Mouse (Mus musculus): Measurements from ENCODE around the gene Ocln. TPM values are rescaled to one million over a fixed set of nuclear protein-coding genes. Genes with fewer than 3 reads are reported as not detected.
"Not testable (repeated sequence)": the region's sequence is repeated elsewhere in the genome, so short reads cannot be mapped to it uniquely, and the experiment has no call there.

Ocln gene
- total RNA-seq, 1 experiment from 2014 or later: 6.7 TPM

- no peak for DNase-seq
Measured at GRCm38 (mm10) chr13:100543011-100543767, 9.3 kb downstream of the Ocln start.

GRCm38 (mm10) chr13:100536149-100536548 lies 16.4 kb downstream of the Ocln start:
- DNase-seq: no peak

DNA sequence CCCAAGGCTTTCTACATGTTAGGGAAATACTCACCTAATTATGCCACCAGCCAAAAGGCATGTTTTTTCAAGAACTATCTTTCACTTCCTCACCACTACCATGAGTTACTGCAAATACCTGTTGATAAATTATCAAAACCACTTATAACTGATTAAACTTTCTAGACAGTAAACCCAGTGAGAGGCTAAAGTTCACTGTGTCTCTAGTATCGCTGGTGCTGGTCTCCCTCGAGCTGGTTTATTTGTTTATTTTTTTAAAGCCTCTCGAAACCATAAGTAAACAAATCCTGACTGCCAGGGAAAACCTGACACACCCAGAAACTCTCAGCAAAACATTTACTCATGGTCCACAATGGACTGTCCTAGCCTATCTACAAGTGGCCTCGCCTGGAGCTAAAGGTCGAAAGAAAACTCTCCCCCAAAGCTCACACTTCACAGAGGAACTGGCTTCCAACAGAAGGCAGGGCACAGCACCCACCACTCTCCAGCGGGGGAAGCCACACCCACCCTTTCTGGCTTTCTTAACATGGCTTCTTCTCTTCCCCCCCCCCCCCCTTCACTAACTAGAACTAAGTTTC lies 19.6 kb downstream of the Ocln start:
- DNase-seq: no peak

- DNase-seq: no peak
Measured at GRCm38 (mm10) chr13:100526649-100527038, 25.9 kb downstream of the Ocln start.

DNA sequence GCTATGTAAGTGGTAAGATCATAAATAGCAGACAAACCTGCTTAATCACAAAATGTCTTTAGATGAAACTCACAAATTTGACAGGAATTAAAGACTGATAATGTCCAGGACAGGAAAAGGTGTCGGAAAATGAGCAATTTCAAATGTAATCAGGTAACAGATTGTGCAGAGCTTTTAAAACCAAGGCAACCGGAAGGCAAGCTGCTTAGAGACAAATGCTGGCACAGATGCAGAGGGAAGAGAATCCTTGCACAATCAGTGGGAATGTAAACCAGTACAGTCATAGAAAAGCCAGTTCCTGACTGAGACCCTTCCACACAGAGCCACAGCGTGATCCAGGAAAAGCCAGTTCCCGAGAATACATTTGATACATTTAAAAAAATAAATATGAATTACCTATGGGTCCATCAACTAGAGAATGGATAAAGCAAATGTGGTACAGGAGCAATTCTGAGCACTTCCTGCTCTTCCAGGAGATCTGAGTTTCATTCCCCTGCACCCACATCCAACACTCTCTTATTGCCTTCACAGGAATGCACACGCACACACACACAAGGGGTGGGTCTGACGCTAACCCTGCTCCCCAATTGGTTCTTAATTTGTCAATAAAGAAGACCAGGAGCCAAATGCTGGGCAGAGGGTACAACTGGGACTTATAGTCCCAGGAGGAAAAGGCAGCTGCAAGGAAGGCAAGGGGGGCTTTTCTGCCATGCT lies 26.4 kb downstream of the Ocln start:
- no peak for DNase-seq

GRCm38 (mm10) chr13:100524896-100525295 lies 27.6 kb downstream of the Ocln start:
- no peak for DNase-seq

GRCm38 (mm10) chr13:100523698-100524097 lies 28.8 kb downstream of the Ocln start:
- no peak for DNase-seq

- peak; percentile 15 for DNase-seq
Measured at GRCm38 (mm10) chr13:100521724-100522591, 30.6 kb downstream of the Ocln start.

DNA sequence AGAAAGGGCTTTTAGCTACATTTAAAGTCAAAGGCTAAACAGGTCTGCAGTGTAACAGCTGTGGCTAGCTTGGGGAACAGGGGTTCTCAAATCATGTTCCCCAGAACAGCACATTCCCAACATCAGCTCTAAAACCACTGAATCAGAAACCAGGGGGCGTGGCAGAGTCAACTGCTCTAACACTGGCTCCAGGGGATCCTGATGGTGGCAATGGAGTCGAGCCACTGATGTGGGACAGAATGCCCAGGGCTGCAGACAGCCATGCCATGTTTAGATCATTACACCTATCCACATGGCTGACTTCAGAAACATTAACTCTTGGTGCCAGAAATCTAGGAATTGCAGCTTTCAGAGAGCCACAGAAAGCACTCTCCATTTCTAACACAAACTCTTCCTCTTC lies 33.4 kb downstream of the Ocln start:
- DNase-seq: no peak

DNA sequence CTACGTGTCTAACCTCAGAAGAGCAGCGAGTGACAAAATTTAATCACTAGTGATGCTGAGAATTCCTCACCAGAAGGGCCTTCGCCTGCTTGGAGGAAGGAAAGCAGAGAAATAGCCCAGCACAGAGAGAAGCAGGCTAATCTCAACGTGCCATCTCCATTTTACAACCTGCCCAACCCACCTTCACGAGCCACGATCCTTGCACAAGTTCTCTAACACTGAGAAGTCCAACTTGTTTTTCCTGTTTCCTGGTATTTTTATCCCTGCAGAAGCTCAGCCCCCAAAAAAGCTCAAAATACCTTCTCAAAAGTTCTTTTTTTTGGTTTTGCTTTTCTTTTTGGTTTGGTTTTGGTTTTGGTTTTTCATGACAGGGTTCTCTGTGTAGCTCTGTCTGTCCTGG lies 34.3 kb downstream of the Ocln start:
- DNase-seq: no peak

- no peak for DNase-seq
Measured at GRCm38 (mm10) chr13:100517652-100518153, 34.8 kb downstream of the Ocln start.

GRCm38 (mm10) chr13:100516213-100517105 lies 36.1 kb downstream of the Ocln start:
- peak; percentile 65 for DNase-seq

DNA sequence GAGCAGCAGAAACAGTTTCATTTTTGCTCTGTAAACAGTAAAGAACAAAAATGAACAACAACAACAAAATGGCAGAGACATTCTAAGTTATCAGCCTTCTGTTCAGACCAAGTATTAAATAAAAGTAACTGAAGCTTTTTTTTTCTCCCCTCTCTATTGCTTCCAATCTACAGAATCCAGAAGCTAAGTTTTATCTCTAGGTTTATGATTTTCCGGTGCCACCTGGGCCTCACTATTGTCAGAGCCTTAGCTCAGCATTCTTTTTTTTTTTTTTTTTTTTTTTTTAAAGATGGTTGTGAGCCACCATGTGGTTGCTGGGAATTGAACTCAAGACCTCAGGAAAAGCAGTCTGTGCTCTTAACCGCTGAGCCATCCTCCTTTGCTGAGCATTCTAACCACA lies 39.7 kb downstream of the Ocln start:
- no peak for DNase-seq

DNA sequence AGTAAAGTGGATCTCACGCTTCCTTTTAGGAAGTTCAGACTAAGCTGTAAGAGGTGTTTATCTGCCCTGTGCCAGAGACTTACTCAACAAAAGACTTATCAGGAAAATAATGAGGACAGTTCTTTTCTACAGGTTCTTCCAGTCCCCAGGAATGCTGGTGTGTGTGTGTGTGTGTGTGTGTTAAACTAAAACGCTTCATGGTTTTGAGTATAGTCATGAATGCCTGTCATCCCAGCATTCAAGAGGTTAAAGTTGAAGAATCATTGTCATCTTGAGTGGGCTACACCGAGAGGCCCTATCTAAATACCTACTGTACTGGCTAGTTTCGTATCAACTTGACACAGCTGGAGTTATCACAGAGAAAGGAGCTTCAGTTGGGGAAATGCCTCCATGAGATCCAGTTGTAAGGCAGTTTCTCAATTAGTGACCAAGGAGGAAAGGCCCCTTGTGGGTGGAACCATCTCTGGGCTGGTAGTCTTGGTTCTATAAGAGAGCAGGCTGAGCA lies 40.6 kb downstream of the Ocln start:
- no peak for DNase-seq

- DNase-seq: peak; percentile 44
Measured at GRCm38 (mm10) chr13:100511146-100511859, 41.2 kb downstream of the Ocln start.

GRCm38 (mm10) chr13:100499625-100500024 lies 52.9 kb downstream of the Ocln start:
- DNase-seq: not testable (repeated sequence)

DNA sequence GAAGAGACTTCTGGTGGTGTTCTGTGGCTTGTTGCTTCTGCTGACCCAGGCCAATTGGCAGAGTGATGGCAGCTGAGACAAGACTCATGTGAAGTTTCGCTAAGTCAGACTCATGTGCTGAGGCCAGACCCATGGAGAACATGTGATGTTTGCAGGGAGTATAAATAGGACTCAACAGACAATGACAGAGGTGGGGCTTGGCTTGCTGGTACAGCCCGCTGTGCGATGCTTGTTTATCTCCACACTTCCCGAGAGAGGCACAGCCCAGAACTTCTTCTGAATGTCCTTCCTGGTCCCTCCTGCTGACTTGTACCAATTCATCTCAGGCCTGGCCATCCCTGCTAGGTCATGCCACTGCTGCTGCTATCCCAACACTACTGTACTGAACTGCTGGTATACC lies 57.2 kb downstream of the Ocln start:
- DNase-seq: no peak

GRCm38 (mm10) chr13:100494370-100494769 lies 58.1 kb downstream of the Ocln start:
- peak; percentile 12 for DNase-seq

DNA sequence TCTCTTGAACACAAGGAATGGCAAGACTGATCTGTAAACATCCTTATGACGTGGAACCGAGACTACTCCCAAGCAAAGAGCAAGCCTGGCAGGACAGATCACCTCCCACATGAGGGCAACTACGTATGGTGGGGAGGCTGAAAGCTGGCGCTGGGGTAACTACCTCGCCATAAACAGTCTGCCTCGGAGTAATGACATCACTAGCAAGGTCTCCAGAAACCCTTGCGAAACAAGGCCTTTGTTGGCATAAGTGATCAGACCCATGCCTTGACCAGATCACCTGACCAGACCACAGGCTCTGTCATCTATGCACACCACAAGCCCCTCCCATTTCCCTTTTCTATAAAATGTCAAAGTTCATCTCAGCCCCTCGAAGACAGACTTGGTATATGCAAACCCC lies 59.2 kb downstream of the Ocln start:
- no peak for DNase-seq
